Mouse (Mus musculus): ENCODE results near the gene P2ry2. TPM values are rescaled to one million over a fixed set of nuclear protein-coding genes. Genes with fewer than 3 reads are reported as not detected.

The P2ry2 gene
- polyA plus RNA-seq, 1 experiment = 67.8 TPM

GRCm38 (mm10) chr7:100968874-100969659 lies 43.6 kb downstream of the P2ry2 start:
- H3K27me3 ChIP-seq (ENCODE audit: control insufficient read depth, insufficient read depth, low read length) = no peaks in the 10 kb centered on the region
- TF ChIP-seq POLR2A (IDR thresholded peaks at IDR 0.05; ENCODE audit: low read depth, low read length) = no peak
- no peak for TF ChIP-seq CTCF (IDR thresholded peaks at IDR 0.05; ENCODE audit: extremely low read depth, insufficient read length, insufficient replicate concordance, low read depth, low read length)
- H3K27ac ChIP-seq (ENCODE audit: insufficient read depth, low read depth, low read length) = no peak overlapping the region
- H3K4me1 ChIP-seq (ENCODE audit: control insufficient read depth, insufficient read depth, insufficient read length, low read length) = peaks cover 10% of the 10 kb centered on the region
- H3K36me3 ChIP-seq (ENCODE audit: control insufficient read depth, insufficient read depth, low read length) = no peaks in the 10 kb centered on the region
- 82% methylated on average over 10 of the region's 10 CpGs for WGBS
- H3K4me3 ChIP-seq (ENCODE audit: low read depth, low read length) = no peak overlapping the region

DNA sequence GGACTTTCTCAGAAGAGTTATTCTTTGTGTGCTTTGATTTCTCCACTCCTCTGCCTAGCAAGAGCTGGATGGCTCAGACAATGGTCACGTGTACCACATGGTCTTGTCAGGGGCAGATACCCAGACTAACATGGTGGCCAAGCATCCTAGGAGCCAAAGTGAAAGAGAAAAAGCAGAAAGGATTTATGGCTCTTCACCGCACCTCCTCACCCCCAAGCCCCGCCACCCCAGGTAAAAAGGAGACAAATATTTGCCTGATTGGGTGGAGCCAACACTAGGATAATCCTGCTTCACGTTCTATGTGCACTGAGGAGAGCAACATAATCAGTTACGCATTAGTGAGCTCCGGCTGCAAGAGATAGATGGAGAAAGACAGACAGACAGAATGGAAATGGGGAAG lies 44.3 kb downstream of the P2ry2 start:
- TF ChIP-seq CTCF (IDR thresholded peaks at IDR 0.05; ENCODE audit: extremely low read depth, insufficient read length, insufficient replicate concordance, low read depth, low read length) = no peak
- no peak for TF ChIP-seq POLR2A (IDR thresholded peaks at IDR 0.05; ENCODE audit: low read depth, low read length)
- no peaks in the 10 kb centered on the region for H3K27me3 ChIP-seq (ENCODE audit: control insufficient read depth, insufficient read depth, low read length)
- no peaks in the 10 kb centered on the region for H3K36me3 ChIP-seq (ENCODE audit: control insufficient read depth, insufficient read depth, low read length)
- 31% methylated on average over 6 of the region's 6 CpGs for WGBS
- H3K4me3 ChIP-seq (ENCODE audit: low read depth, low read length) = no peak overlapping the region
- H3K4me1 ChIP-seq (ENCODE audit: control insufficient read depth, insufficient read depth, insufficient read length, low read length) = peaks cover 8% of the 10 kb centered on the region
- no peak overlapping the region for H3K27ac ChIP-seq (ENCODE audit: insufficient read depth, low read depth, low read length)

DNA sequence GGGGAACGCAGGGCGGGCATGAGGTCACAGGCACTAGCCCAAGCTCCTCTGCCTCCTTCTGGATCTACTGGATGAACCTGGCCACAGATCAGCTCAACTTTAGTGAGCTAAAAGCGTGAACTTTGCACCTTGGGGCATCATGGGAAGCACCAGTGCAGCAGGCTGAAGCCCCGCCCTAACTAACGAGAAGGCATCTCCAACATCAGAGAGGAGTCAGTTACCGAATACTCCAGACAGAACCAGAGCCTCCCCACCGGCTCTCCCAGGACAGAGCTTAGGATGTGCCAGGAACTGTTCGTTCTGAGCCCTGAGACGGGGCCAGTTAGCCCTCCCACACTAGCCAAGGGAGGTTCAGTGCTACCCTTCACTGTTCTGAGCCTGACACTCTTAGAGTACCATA lies 44.8 kb downstream of the P2ry2 start:
- Histone ChIP-seq H3K27me3 (ENCODE audit: control insufficient read depth, insufficient read depth, low read length) (no peaks in the 10 kb centered on the region), H3K4me1 (ENCODE audit: control insufficient read depth, insufficient read depth, insufficient read length, low read length) (peaks cover 6% of the 10 kb centered on the region), H3K36me3 (ENCODE audit: control insufficient read depth, insufficient read depth, low read length) (no peaks in the 10 kb centered on the region), H3K27ac (ENCODE audit: insufficient read depth, low read depth, low read length) (no peak overlapping the region), H3K4me3 (ENCODE audit: low read depth, low read length) (no peak overlapping the region)
- TF ChIP-seq CTCF (IDR thresholded peaks at IDR 0.05; ENCODE audit: extremely low read depth, insufficient read length, insufficient replicate concordance, low read depth, low read length) (no peak), POLR2A (IDR thresholded peaks at IDR 0.05; ENCODE audit: low read depth, low read length) (no peak)
- 34% methylated on average over 9 of the region's 9 CpGs for WGBS

DNA sequence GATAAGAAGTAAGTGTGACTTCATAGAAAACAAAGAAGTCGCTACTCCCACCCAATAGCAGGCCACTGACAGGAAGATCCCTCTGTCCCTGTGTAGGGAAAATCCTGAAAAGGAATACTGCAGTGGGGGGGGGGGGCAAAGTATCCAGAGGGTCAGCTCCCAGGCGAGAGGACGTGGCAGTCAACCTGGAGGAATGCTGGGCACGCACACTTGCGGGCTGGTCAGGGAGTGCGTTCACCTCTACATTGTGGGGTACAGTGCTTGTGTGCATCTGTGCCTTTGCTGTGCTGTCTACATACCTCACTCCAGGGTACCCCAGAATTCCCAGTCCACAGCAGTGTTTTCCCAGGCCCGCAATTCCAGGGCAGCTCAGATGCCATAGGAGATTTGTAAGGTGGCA lies 46.7 kb downstream of the P2ry2 start:
- Histone ChIP-seq H3K4me1 (ENCODE audit: control insufficient read depth, insufficient read depth, insufficient read length, low read length) (peaks cover 6% of the 10 kb centered on the region), H3K36me3 (ENCODE audit: control insufficient read depth, insufficient read depth, low read length) (no peaks in the 10 kb centered on the region), H3K27me3 (ENCODE audit: control insufficient read depth, insufficient read depth, low read length) (no peaks in the 10 kb centered on the region), H3K4me3 (ENCODE audit: low read depth, low read length) (no peak overlapping the region), H3K27ac (ENCODE audit: insufficient read depth, low read depth, low read length) (no peak overlapping the region)
- 87% methylated on average over 7 of the region's 7 CpGs for WGBS
- TF ChIP-seq POLR2A (IDR thresholded peaks at IDR 0.05; ENCODE audit: low read depth, low read length) = no peak
- TF ChIP-seq CTCF (IDR thresholded peaks at IDR 0.05; ENCODE audit: extremely low read depth, insufficient read length, insufficient replicate concordance, low read depth, low read length) = no peak

- no peak overlapping the region for H3K4me3 ChIP-seq (ENCODE audit: low read depth, low read length)
- no peak for TF ChIP-seq POLR2A (IDR thresholded peaks at IDR 0.05; ENCODE audit: low read depth, low read length)
- TF ChIP-seq CTCF (IDR thresholded peaks at IDR 0.05; ENCODE audit: extremely low read depth, insufficient read length, insufficient replicate concordance, low read depth, low read length) = peak; percentile 80; the same call in 1 of the 2 replicates
- no peak overlapping the region for H3K27ac ChIP-seq (ENCODE audit: insufficient read depth, low read depth, low read length)
- peaks cover 6% of the 10 kb centered on the region for H3K4me1 ChIP-seq (ENCODE audit: control insufficient read depth, insufficient read depth, insufficient read length, low read length)
- H3K36me3 ChIP-seq (ENCODE audit: control insufficient read depth, insufficient read depth, low read length) = no peaks in the 10 kb centered on the region
- WGBS = 32% methylated on average over 4 of the region's 4 CpGs
- H3K27me3 ChIP-seq (ENCODE audit: control insufficient read depth, insufficient read depth, low read length) = no peaks in the 10 kb centered on the region
These were observed 47.6 kb downstream of the P2ry2 start for GRCm38 (mm10) chr7:100965079-100965478.

GRCm38 (mm10) chr7:100964242-100964641 lies 48.4 kb downstream of the P2ry2 start:
- Histone ChIP-seq H3K27ac (ENCODE audit: insufficient read depth, low read depth, low read length) (peak overlapping the region; percentile 49), H3K4me3 (ENCODE audit: low read depth, low read length) (peak overlapping the region; percentile 32), H3K4me1 (ENCODE audit: control insufficient read depth, insufficient read depth, insufficient read length, low read length) (peaks cover 6% of the 10 kb centered on the region), H3K27me3 (ENCODE audit: control insufficient read depth, insufficient read depth, low read length) (no peaks in the 10 kb centered on the region), H3K36me3 (ENCODE audit: control insufficient read depth, insufficient read depth, low read length) (no peaks in the 10 kb centered on the region)
- WGBS = 75% methylated on average over 6 of the region's 6 CpGs
- TF ChIP-seq POLR2A (IDR thresholded peaks at IDR 0.05; ENCODE audit: low read depth, low read length) = no peak
- TF ChIP-seq CTCF (IDR thresholded peaks at IDR 0.05; ENCODE audit: extremely low read depth, insufficient read length, insufficient replicate concordance, low read depth, low read length) = no peak

GRCm38 (mm10) chr7:100963381-100963780 lies 49.3 kb downstream of the P2ry2 start:
- TF ChIP-seq POLR2A (IDR thresholded peaks at IDR 0.05; ENCODE audit: low read depth, low read length) (no peak), CTCF (IDR thresholded peaks at IDR 0.05; ENCODE audit: extremely low read depth, insufficient read length, insufficient replicate concordance, low read depth, low read length) (no peak)
- 86% methylated on average over 8 of the region's 8 CpGs for WGBS
- Histone ChIP-seq H3K27ac (ENCODE audit: insufficient read depth, low read depth, low read length) (no peak overlapping the region), H3K36me3 (ENCODE audit: control insufficient read depth, insufficient read depth, low read length) (no peaks in the 10 kb centered on the region), H3K4me1 (ENCODE audit: control insufficient read depth, insufficient read depth, insufficient read length, low read length) (peaks cover 6% of the 10 kb centered on the region), H3K27me3 (ENCODE audit: control insufficient read depth, insufficient read depth, low read length) (no peaks in the 10 kb centered on the region), H3K4me3 (ENCODE audit: low read depth, low read length) (peak overlapping the region; percentile 14; the same call in 1 of the 2 replicates)
